Mouse (Mus musculus) neural tube, embryonic 11.5 days (tissue): ENCODE measurements around the gene Pou2af1. TPM values are rescaled to one million over a fixed set of nuclear protein-coding genes. Genes with fewer than 3 reads are reported as not detected.

ENCODE experiments used
- ATAC-seq: fragments of 200-750 bp; cut with Nextera tagmentation; 2 replicates; pipeline ENCODE4 v1.8.0; 2017; ENCODE audit warnings: moderate number of reproducible peaks, mild to moderate bottlenecking, moderate TSS enrichment, moderate library complexity; ENCODE audit not compliant: insufficient read depth, low FRiP score, low TSS enrichment
- DNase-seq: peaks from one replicate; pipeline ENCODE4 v3.0.0-alpha.2; 2015; ENCODE audit warnings: low spot score
- H3K27ac ChIP-seq: fragments of 300-500 bp; sonication (generic); 2 replicates; pipeline ENCODE4 v1.5.1; 2014; ENCODE audit warnings: low read depth, mild to moderate bottlenecking, low read length
- H3K27me3 ChIP-seq: fragments of 300-500 bp; sonication (generic); 2 replicates; pipeline ENCODE4 v1.6.1; 2014; ENCODE audit warnings: mild to moderate bottlenecking, low read length, mixed read lengths; ENCODE audit not compliant: control insufficient read depth, insufficient read depth
- H3K36me3 ChIP-seq: fragments of 300-500 bp; sonication (generic); 2 replicates; pipeline ENCODE4 v1.6.1; 2014; ENCODE audit warnings: mild to moderate bottlenecking, low read length, moderate library complexity, mixed read lengths; ENCODE audit not compliant: control insufficient read depth, insufficient read depth
- H3K4me1 ChIP-seq: fragments of 300-500 bp; sonication (generic); 2 replicates; pipeline ENCODE4 v1.6.1; 2014; ENCODE audit warnings: low read length, mixed read lengths; ENCODE audit not compliant: control insufficient read depth, insufficient read depth
- H3K4me2 ChIP-seq: fragments of 300-500 bp; sonication (generic); 2 replicates; pipeline ENCODE4 v1.6.1; 2014; ENCODE audit warnings: low read depth, mild to moderate bottlenecking, moderate library complexity
- H3K4me3 ChIP-seq: fragments of 300-500 bp; sonication (generic); 2 replicates; pipeline ENCODE4 v1.5.1; 2014; ENCODE audit warnings: low read depth, low read length
- H3K9ac ChIP-seq: fragments of 300-500 bp; sonication (generic); 2 replicates; pipeline ENCODE4 v1.6.1; 2014; ENCODE audit warnings: mild to moderate bottlenecking, low read length
- H3K9me3 ChIP-seq: fragments of 300-500 bp; sonication (generic); 2 replicates; pipeline ENCODE4 v1.6.1; 2016; ENCODE audit warnings: low read length; ENCODE audit not compliant: control insufficient read depth
- WGBS: fragments of 180-500 bp; shearing (Covaris S2); extraction: QIAGEN DNeasy Blood & Tissue Kit; methylation state at CpG from one replicate; pipeline ENCODE4 v1.1.7; 2014; 5-methylcytosine and 5-hydroxymethylcytosine counted together
- polyA plus RNA-seq: library from polyadenylated mRNA; unstranded; fragments of >200 nt; fragmentation: Nextera tagmentation; extraction: Ambion mirVana; gene quantifications from 2 replicates; pipeline ENCODE4 v1.2.1, GENCODE M21; 2014

Gene Pou2af1
- polyA plus RNA-seq, 1 experiment from 2014 or later: not detected

DNA sequence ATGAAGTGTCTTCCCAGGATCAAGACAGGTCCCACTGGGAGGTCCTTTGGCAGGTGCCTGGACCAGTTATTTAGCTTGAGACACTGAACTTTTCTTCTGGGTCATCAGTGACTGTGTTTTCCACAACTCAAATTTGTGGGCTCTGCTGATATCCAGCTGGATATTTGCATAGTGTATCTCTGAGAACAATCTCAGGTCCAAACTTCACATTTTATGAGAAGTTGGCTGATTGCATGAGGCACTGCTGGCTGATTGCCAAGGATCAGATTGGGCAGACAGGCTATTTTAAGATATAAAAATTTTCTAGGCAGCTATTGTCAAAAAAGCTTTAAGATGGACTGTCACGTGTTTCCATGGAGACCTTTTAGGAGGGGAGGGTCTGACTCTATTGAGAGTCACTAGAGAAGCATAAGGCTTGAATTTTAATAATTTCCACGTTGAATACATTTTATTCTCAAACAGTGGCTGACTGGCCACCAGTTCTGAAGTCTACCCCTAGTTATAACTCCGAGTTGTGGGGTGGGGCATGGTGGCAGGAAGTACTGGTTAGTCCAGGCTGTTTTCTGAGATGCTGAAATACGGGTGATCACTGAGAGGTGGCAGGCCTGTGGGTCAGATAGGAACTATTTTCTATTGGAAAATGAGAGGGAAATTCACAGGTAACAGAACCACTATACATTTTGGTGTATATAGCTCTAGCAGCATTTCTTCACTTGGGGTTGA is 43.4 kb downstream of the Pou2af1 start:
- Histone ChIP-seq H3K9ac (no peak overlapping the region), H3K4me2 (no peak overlapping the region), H3K4me1 (no peaks in the 10 kb centered on the region), H3K9me3 (no peaks in the 10 kb centered on the region), H3K4me3 (no peak overlapping the region), H3K27me3 (no peaks in the 10 kb centered on the region), H3K36me3 (no peaks in the 10 kb centered on the region), H3K27ac (no peak overlapping the region)
- ATAC-seq (no peak), DNase-seq (no peak)
- WGBS: 77% methylated on average over 4 of the region's 4 CpGs

- Histone ChIP-seq H3K4me2 (no peak overlapping the region), H3K9ac (no peak overlapping the region), H3K9me3 (no peaks in the 10 kb centered on the region), H3K36me3 (no peaks in the 10 kb centered on the region), H3K27me3 (no peaks in the 10 kb centered on the region), H3K4me3 (no peak overlapping the region), H3K4me1 (no peaks in the 10 kb centered on the region), H3K27ac (no peak overlapping the region)
- ATAC-seq: no peak
- WGBS: 85% methylated on average over 5 of the region's 5 CpGs
- no peak for DNase-seq
These were observed 44.9 kb downstream of the Pou2af1 start for GRCm38 (mm10) chr9:51258426-51258825.

- H3K9ac ChIP-seq: no peak overlapping the region
- H3K9me3 ChIP-seq: no peaks in the 10 kb centered on the region
- H3K36me3 ChIP-seq: no peaks in the 10 kb centered on the region
- no peak overlapping the region for H3K4me2 ChIP-seq
- H3K27ac ChIP-seq: no peak overlapping the region
- ATAC-seq (no peak), DNase-seq (no peak)
- H3K27me3 ChIP-seq: no peaks in the 10 kb centered on the region
- H3K4me3 ChIP-seq: no peak overlapping the region
- H3K4me1 ChIP-seq: no peaks in the 10 kb centered on the region
- WGBS: 79% methylated on average over 5 of the region's 5 CpGs
These were observed 55.3 kb downstream of the Pou2af1 start for GRCm38 (mm10) chr9:51268852-51269251.

DNA sequence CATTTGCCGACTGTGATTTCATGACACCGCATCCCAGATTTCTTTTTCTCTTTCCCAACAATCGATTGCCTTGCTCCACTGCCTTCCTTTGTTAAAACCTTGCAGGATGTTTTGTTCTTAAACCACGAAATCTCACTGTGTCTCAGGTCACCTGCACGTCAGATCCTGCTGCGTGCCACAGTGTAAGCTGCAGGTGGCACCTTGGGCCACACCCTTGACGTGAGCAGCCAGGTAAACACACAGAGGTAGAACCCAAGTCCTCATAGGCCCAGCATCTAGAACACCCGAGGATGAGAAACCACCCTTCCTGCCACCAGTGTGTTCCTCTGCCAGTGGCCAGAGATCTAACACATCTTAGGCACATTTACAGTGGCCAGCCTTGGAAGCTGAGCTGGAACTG is 57.6 kb downstream of the Pou2af1 start:
- H3K36me3 ChIP-seq: no peaks in the 10 kb centered on the region
- 80% methylated on average over 8 of the region's 8 CpGs for WGBS
- H3K9me3 ChIP-seq: no peaks in the 10 kb centered on the region
- no peak overlapping the region for H3K4me2 ChIP-seq
- ATAC-seq: no peak
- no peaks in the 10 kb centered on the region for H3K4me1 ChIP-seq
- H3K27ac ChIP-seq: no peak overlapping the region
- H3K27me3 ChIP-seq: no peaks in the 10 kb centered on the region
- H3K4me3 ChIP-seq: no peak overlapping the region
- no peak for DNase-seq
- H3K9ac ChIP-seq: no peak overlapping the region

- DNase-seq (no peak), ATAC-seq (no peak)
- Histone ChIP-seq H3K36me3 (no peaks in the 10 kb centered on the region), H3K27me3 (no peaks in the 10 kb centered on the region), H3K9ac (no peak overlapping the region), H3K4me1 (no peaks in the 10 kb centered on the region), H3K27ac (no peak overlapping the region), H3K4me3 (no peak overlapping the region), H3K9me3 (no peaks in the 10 kb centered on the region), H3K4me2 (no peak overlapping the region)
- WGBS: 77% methylated on average over 5 of the region's 5 CpGs
These were observed 58.6 kb downstream of the Pou2af1 start for GRCm38 (mm10) chr9:51272102-51272501.

- H3K27ac ChIP-seq: no peak overlapping the region
- H3K9me3 ChIP-seq: no peaks in the 10 kb centered on the region
- H3K4me1 ChIP-seq: no peaks in the 10 kb centered on the region
- H3K36me3 ChIP-seq: no peaks in the 10 kb centered on the region
- WGBS: 68% methylated on average over 9 of the region's 9 CpGs
- DNase-seq (no peak), ATAC-seq (no peak)
- H3K27me3 ChIP-seq: no peaks in the 10 kb centered on the region
- H3K4me2 ChIP-seq: no peak overlapping the region
- no peak overlapping the region for H3K9ac ChIP-seq
- H3K4me3 ChIP-seq: no peak overlapping the region
These were observed 60.2 kb downstream of the Pou2af1 start for GRCm38 (mm10) chr9:51273581-51274154.

- WGBS: 39% methylated on average over 4 of the region's 4 CpGs
- Histone ChIP-seq H3K4me2 (no peak overlapping the region), H3K9me3 (no peaks in the 10 kb centered on the region), H3K4me1 (no peaks in the 10 kb centered on the region), H3K27me3 (peaks cover 8% of the 10 kb centered on the region; the same call in 1 of the 2 replicates), H3K4me3 (no peak overlapping the region), H3K27ac (no peak overlapping the region), H3K9ac (no peak overlapping the region), H3K36me3 (no peaks in the 10 kb centered on the region)
- ATAC-seq: no peak
- no peak for DNase-seq
These were observed 61.2 kb downstream of the Pou2af1 start for GRCm38 (mm10) chr9:51274678-51275077.

- ATAC-seq (no peak; the same call in 1 of the 2 replicates), DNase-seq (no peak)
- Histone ChIP-seq H3K4me1 (no peaks in the 10 kb centered on the region), H3K36me3 (no peaks in the 10 kb centered on the region), H3K4me3 (peak overlapping the region; percentile 51), H3K9me3 (no peaks in the 10 kb centered on the region), H3K27me3 (peaks cover 10% of the 10 kb centered on the region; the same call in 1 of the 2 replicates), H3K27ac (no peak overlapping the region), H3K9ac (peak overlapping the region; percentile 72), H3K4me2 (peak overlapping the region; percentile 95)
- WGBS: 23% methylated on average over 13 of the region's 13 CpGs
These were observed 64.5 kb downstream of the Pou2af1 start for GRCm38 (mm10) chr9:51277834-51278498.
